Comparison of ENCODE assay signal across 8 mouse cellular contexts in genomic region chr12:52382832-52383580, GRCm38 (mm10).
A peak's percentile ranks its signal among the peaks of the same experiment; 100 is the strongest.
DNase-seq lines count a peak whose midpoint lies in the region; ATAC-seq and TF ChIP-seq lines count a peak whose summit lies in the region.

No protein-coding gene starts in this region.

- in situ Hi-C loops in CH12.LX (cut with MboI; ENCODE audit: low pct_ligation_motif_present, low pct_unique_long_range_greater_than_20kb, low sequenced_read_pairs), result loop anchor here (25.0 kb wide), 1 partner anchor 229 kb away; no protein-coding TSS in a partner anchor

- H3K27me3 ChIP-seq in forebrain, embryonic 10.5 days (ENCODE audit: poor library complexity, severe bottlenecking), result no peaks in the 10 kb centered on the region
- no peaks in the 10 kb centered on the region for H3K27me3 ChIP-seq in forebrain, embryonic 13.5 days
- no peaks in the 10 kb centered on the region for H3K27me3 ChIP-seq in CH12.LX (replicated peaks)
- no peaks in the 10 kb centered on the region for H3K27me3 ChIP-seq in liver, embryonic 12.5 days (replicated peaks)
- H3K27me3 ChIP-seq in thymus, adult 2 months (ENCODE audit: control insufficient read depth, insufficient read depth, low read length), result no peaks in the 10 kb centered on the region

- H3K36me3 ChIP-seq in forebrain, embryonic 10.5 days (replicated peaks), result no peaks in the 10 kb centered on the region
- H3K36me3 ChIP-seq in forebrain, embryonic 13.5 days (ENCODE audit: poor library complexity, severe bottlenecking), result no peaks in the 10 kb centered on the region
- H3K36me3 ChIP-seq in CH12.LX (replicated peaks in 1 of 2; ENCODE audit: control insufficient read depth in 1 of 2, insufficient read depth in 1 of 2, low read length in 1 of 2), result no peaks in the 10 kb centered on the region
- no peaks in the 10 kb centered on the region for H3K36me3 ChIP-seq in liver, embryonic 12.5 days
- H3K36me3 ChIP-seq in thymus, adult 2 months (ENCODE audit: control insufficient read depth, insufficient read depth, low read length), result no peaks in the 10 kb centered on the region

- DNase-seq in forebrain, embryonic 10.5 days (ENCODE audit: extremely low spot score, low spot score), result peak; percentile 35
- peak; percentile 72 for DNase-seq in CH12.LX (ENCODE audit: extremely low read depth)
- no peak for DNase-seq in cerebellum, postnatal 14 days
- DNase-seq in thymus, adult 2 months, result no peak
- no peak for DNase-seq in frontal cortex, postnatal 25 days (ENCODE audit: low spot score in 2 of 2)

- H3K9ac ChIP-seq in forebrain, embryonic 13.5 days, result no peak overlapping the region
- H3K9ac ChIP-seq in CH12.LX (ENCODE audit: insufficient read depth, low read depth), result no peak overlapping the region
- no peak overlapping the region for H3K9ac ChIP-seq in liver, embryonic 12.5 days

- TF ChIP-seq RAD21 in CH12.LX (IDR thresholded peaks at IDR 0.05; ENCODE audit: low read depth, low read length), result peak; percentile 9

- ATAC-seq in forebrain, embryonic 13.5 days, result no peak
- ATAC-seq in hematopoietic stem cell, adult 5-6 weeks (replicated peaks in 1 of 2; ENCODE audit: insufficient read depth in 1 of 2, low FRiP score in 2 of 2, low TSS enrichment in 1 of 2, low read depth in 1 of 2, poor library complexity in 2 of 2, severe bottlenecking in 2 of 2), result peak; percentile 72 to 84
- 0 out of 2 replicates have a peak, but pooled peaks have one; percentile 27 for ATAC-seq in liver, embryonic 12.5 days

- dilution Hi-C loops in CH12.LX (cut with MboI; ENCODE audit: extremely low pct_ligation_motif_present, extremely low pct_unique_long_range_greater_than_20kb, low sequenced_read_pairs), result no loop called here

- H3K4me1 ChIP-seq in forebrain, embryonic 10.5 days, result peaks cover 43% of the 10 kb centered on the region
- peaks cover 35% of the 10 kb centered on the region for H3K4me1 ChIP-seq in forebrain, embryonic 13.5 days
- H3K4me1 ChIP-seq in CH12.LX (ENCODE audit: control insufficient read depth in 1 of 2, insufficient read depth in 2 of 2), result peaks cover 0 to 12% of the 10 kb centered on the region in 2 experiments; a peak in 2 of 4 replicates
- peaks cover 11% of the 10 kb centered on the region for H3K4me1 ChIP-seq in liver, embryonic 12.5 days
- no peaks in the 10 kb centered on the region; the same call in 1 of the 2 replicates for H3K4me1 ChIP-seq in thymus, adult 2 months (replicated peaks; ENCODE audit: control insufficient read depth, insufficient read depth, low read length)

- 9% methylated on average over 6 of the region's 7 CpGs for WGBS in forebrain, embryonic 10.5 days
- 13% methylated on average over 7 of the region's 7 CpGs for WGBS in forebrain, embryonic 13.5 days
- 16% methylated on average over 7 of the region's 7 CpGs for WGBS in liver, embryonic 12.5 days (ENCODE audit: insufficient replicate concordance)
- WGBS in thymus, adult 2 months, result 21% methylated on average over 7 of the region's 7 CpGs

- TF ChIP-seq POLR2A in CH12.LX (IDR thresholded peaks at IDR 0.05; ENCODE audit: low read depth, low read length), result no peak
- TF ChIP-seq POLR2A in thymus, adult 2 months (IDR thresholded peaks at IDR 0.05; ENCODE audit: control insufficient read depth, extremely low read depth, insufficient read depth, low read length, poor library complexity), result no peak

- H3K27ac ChIP-seq in forebrain, embryonic 10.5 days, result peak overlapping the region; percentile 84
- H3K27ac ChIP-seq in forebrain, embryonic 13.5 days, result no peak overlapping the region
- no peak overlapping the region for H3K27ac ChIP-seq in CH12.LX (ENCODE audit: insufficient read depth, low read depth)
- H3K27ac ChIP-seq in liver, embryonic 12.5 days, result no peak overlapping the region
- H3K27ac ChIP-seq in thymus, adult 2 months (ENCODE audit: control insufficient read depth, insufficient read depth, low read length), result no peak overlapping the region

- no peaks in the 10 kb centered on the region for H3K79me2 ChIP-seq in CH12.LX (replicated peaks; ENCODE audit: control insufficient read depth, extremely low read depth, insufficient read depth, poor library complexity, severe bottlenecking)

- H3K4me3 ChIP-seq in forebrain, embryonic 10.5 days, result peak overlapping the region; percentile 4; the same call in 1 of the 2 replicates
- H3K4me3 ChIP-seq in forebrain, embryonic 13.5 days, result no peak overlapping the region
- H3K4me3 ChIP-seq in CH12.LX (replicated peaks in 1 of 3; ENCODE audit: low read depth in 2 of 3, low read length in 2 of 3, poor library complexity in 1 of 3), result no peak overlapping the region
- H3K4me3 ChIP-seq in liver, embryonic 12.5 days, result no peak overlapping the region
- H3K4me3 ChIP-seq in thymus, adult 2 months (ENCODE audit: control insufficient read depth, insufficient read depth, low read length), result no peak overlapping the region

- peak in 1 of 2 experiments; percentile 35; a peak in 2 of 4 replicates for TF ChIP-seq CTCF in CH12.LX (conservative IDR thresholded peaks at IDR 0.05 in 1 of 2, IDR thresholded peaks at IDR 0.05 in 1 of 2; ENCODE audit: low read depth in 2 of 2, low read length in 2 of 2)
- TF ChIP-seq CTCF in thymus, adult 2 months (IDR thresholded peaks at IDR 0.05; ENCODE audit: borderline replicate concordance, control insufficient read depth, extremely low read depth, insufficient read depth, low read length, poor library complexity), result no peak

- TF ChIP-seq EP300 in CH12.LX (IDR thresholded peaks at IDR 0.05; ENCODE audit: low read length), result no peak

- H3K9me3 ChIP-seq in forebrain, embryonic 10.5 days, result no peaks in the 10 kb centered on the region
- no peaks in the 10 kb centered on the region for H3K9me3 ChIP-seq in forebrain, embryonic 13.5 days (replicated peaks)
- H3K9me3 ChIP-seq in CH12.LX (replicated peaks; ENCODE audit: low read length), result no peaks in the 10 kb centered on the region
- no peaks in the 10 kb centered on the region for H3K9me3 ChIP-seq in liver, embryonic 12.5 days (replicated peaks)

- H3K4me2 ChIP-seq in forebrain, embryonic 13.5 days, result no peak overlapping the region
- H3K4me2 ChIP-seq in CH12.LX (ENCODE audit: insufficient read depth, low read depth, poor library complexity, severe bottlenecking), result peak overlapping the region; percentile 42
- peak overlapping the region; percentile 36 for H3K4me2 ChIP-seq in liver, embryonic 12.5 days

TF ChIP-seq in CH12.LX, 34 proteins besides CTCF, POLR2A, EP300 and RAD21:
- TF ChIP-seq MAX (IDR thresholded peaks at IDR 0.05; ENCODE audit: low read length) (no peak), SMC3 (IDR thresholded peaks at IDR 0.05; ENCODE audit: low read depth, low read length) (0 out of 2 replicates have a peak, but pooled peaks have one; percentile 18)

Comparison
In these comparisons a context has a peak if more than half of its experiments do, and no peak if none do; other contexts are left out.
1. DNase-seq: peak in forebrain, embryonic 10.5 days (single experiment) and CH12.LX (single experiment); none in cerebellum, postnatal 14 days (0 of 2), thymus, adult 2 months (single experiment) and frontal cortex, postnatal 25 days (0 of 2).